Mouse (Mus musculus) adrenal gland, adult 8-10 months (tissue): Measurements from ENCODE around the gene Tgfb1. TPM values are rescaled to one million over a fixed set of nuclear protein-coding genes. Genes with fewer than 3 reads are reported as not detected.

ENCODE experiments used
- DNase-seq: peaks from one replicate; pipeline ENCODE4 v3.0.0; 2022
- total RNA-seq, 4 experiments: library from RNA; stranded (reverse); gene quantifications; 2 replicates each; pipeline ENCODE4 v1.2.4; 2022

Gene Tgfb1
- total RNA-seq, result 10 to 100 TPM; 23.8 to 41.1 (median 32.4) TPM

DNA sequence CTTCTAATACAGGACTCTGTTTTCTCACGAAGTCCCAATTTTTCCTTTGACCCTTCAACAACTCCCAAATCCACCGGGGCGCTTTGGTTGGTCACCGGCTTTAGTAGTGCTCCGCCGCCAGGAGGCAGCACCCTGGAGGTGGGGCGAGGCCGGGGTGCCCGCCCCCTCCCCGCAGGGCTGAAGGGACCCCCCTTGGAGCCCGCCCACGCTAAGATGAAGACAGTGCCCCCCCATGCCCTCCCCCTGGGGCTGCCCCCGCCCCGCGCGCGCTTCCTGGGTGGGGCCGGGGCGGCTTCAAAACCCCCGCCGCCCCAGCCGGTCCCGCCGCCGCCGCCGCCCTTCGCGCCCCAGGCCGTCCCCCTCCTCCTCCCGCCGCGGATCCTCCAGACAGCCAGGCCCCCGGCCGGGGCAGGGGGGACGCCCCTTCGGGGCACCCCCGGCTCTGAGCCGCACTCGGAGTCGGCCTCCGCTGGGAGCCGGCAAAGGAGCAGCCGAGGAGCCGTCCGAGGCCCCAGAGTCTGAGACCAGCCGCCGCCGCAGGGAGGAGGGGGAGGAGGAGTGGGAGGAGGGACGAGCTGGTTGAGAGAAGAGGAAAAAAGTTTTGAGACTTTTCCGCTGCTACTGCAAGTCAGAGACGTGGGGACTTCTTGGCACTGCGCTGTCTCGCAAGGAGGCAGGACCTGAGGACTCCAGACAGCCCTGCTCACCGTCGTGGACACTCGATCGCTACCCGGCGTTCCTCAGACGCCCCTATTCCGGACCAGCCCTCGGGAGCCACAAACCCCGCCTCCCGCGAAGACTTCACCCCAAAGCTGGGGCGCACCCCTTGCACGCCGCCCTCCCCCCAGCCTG is at the start of gene Tgfb1:
Gene Tgfb1, plus strand, starts transcription at position 323 of the 852 bp plus-strand sequence.
- peak; percentile 66 for DNase-seq

- no peak for DNase-seq
Measured at GRCm38 (mm10) chr7:25637099-25637498, 49.7 kb upstream of the Tgfb1 start.

DNA sequence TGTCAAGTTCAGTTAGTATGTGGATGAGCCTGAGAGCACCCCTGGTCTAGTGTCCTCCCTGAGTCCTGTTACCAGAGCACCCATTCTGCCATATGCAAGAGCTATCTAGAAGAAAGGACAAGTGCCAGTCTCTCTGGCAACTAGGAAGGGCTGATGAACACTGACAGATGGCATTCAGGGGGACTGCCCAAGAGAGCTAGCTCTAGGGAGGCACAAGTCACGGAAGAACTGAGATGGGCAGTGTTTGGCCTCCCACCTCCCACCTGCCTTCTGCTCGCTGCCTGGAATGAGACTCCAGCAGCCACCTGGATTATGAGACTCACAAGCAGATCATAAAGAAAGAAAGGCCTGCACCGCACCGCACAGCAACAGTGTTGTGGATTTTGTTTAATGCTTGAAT is 47.0 kb upstream of the Tgfb1 start:
- DNase-seq, result no peak

DNA sequence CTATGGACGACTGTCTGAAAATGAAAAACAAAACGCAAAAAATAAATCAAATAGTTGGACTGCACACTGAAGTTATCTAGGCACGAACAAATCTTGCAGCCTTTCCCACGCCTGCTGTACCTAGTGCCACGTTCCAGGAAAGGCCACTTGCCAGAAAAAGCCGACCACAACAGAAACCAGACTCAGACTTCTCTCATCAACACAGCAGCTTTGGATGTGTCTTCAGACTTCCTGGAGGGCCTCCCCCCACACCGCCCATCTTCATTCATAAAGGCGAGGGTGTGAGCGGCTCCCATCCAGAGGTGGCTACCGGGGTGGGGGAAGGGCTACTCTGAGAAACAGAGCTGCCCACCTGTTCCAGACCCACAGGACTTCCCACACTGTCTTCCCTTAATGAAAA is 42.7 kb upstream of the Tgfb1 start:
- no peak for DNase-seq

GRCm38 (mm10) chr7:25644631-25645030 is 42.2 kb upstream of the Tgfb1 start:
- DNase-seq, result no peak

GRCm38 (mm10) chr7:25645074-25645473 is 41.7 kb upstream of the Tgfb1 start:
- DNase-seq, result no peak

- no peak for DNase-seq
Measured at GRCm38 (mm10) chr7:25647574-25648123, 39.2 kb upstream of the Tgfb1 start.

- no peak for DNase-seq
Measured at GRCm38 (mm10) chr7:25649839-25650238, 37.0 kb upstream of the Tgfb1 start.

DNA sequence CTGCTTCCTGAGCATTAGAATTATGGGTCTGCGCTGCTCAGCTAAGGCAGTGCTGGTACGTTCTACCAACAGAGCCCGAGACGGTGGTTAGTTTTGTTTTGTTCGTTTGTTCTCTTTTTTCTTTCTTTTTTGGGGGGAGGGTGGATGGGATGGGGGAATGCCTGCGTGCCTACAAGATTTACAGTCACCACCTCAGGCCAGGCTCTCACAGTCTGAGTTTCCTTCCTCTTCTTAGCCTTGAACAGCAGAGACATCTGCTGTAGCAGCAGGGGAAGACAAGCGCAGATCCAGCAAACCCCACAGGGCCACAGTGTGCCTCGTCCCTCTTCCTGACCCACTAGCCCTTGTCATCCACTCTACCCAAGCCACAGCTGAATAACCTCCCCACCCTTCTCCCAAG is 35.5 kb upstream of the Tgfb1 start:
- no peak for DNase-seq

GRCm38 (mm10) chr7:25652244-25652759 is 34.5 kb upstream of the Tgfb1 start:
- no peak for DNase-seq

GRCm38 (mm10) chr7:25655601-25656428 is 31.0 kb upstream of the Tgfb1 start:
- no peak for DNase-seq

- no peak for DNase-seq
Measured at GRCm38 (mm10) chr7:25657785-25658184, 29.0 kb upstream of the Tgfb1 start.

- peak; percentile 99 for DNase-seq
Measured at GRCm38 (mm10) chr7:25658657-25659472, 27.9 kb upstream of the Tgfb1 start, which contains the start of the genes Bckdha and Exosc5. TSS of gene Bckdha (minus strand) at chr7:25658981. TSS of gene Exosc5 (plus strand) at chr7:25659164.

- DNase-seq, result no peak
Measured at GRCm38 (mm10) chr7:25666381-25666780, 20.4 kb upstream of the Tgfb1 start.

GRCm38 (mm10) chr7:25669158-25669557 is 17.6 kb upstream of the Tgfb1 start:
- DNase-seq, result no peak

- DNase-seq, result no peak
Measured at GRCm38 (mm10) chr7:25669631-25670030, 17.2 kb upstream of the Tgfb1 start.

DNA sequence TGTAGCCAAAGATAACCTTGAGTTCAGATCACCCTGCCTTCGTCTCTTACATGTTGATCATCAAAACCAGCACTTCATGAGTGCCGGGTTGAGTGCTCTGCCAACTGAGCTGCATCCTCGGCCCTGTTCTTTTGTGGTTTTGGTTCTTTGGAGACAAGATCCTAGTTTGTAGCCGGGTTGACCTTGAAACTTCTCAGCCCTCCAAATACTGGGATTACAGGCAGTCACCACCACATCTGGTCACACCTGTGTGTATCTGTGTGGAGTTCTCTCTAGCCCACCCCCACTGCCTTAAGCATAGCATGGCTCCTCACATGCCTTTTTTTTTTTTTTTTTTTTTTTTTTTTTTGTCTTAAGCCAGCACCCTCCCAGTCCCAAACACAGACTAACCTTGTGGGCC is 16.7 kb upstream of the Tgfb1 start:
- no peak for DNase-seq

DNA sequence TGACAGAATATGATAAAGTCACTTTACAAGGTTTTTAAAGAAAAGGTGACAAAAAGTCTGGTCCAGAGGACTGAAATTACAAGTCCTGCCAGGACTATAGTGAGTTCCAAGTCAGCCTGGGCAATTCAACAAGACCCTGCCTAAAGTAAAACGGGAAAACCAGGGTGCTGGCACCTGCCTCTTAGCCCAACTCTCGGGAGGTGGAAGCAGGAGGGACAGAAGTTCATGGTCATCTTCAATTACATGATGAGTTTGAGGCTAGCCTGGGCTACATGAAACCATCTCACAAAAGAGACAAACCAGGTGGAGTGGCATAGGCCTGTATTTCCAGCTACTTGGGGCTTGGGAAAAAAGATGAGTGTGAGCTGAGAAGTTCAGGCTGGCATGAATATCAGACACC is 15.1 kb upstream of the Tgfb1 start:
- no peak for DNase-seq

DNA sequence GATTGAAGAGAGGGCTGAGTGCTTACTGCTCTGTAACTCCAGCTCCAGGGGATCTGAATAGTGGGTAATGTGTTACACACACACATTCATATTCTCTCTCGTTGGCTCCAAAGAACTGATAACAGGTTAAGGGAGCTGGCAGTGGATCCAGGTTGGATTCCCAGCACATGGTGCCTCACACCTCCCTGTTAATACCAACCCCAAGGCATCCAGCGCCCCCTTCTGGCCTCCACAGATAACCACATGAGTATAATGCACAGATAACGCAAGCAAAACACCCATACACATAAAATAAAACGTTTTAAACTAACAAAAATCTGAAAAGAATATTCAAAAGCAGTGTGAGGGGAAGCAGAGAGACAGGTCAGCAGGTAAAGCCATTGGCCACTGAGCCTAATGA is 14.4 kb upstream of the Tgfb1 start:
- no peak for DNase-seq

GRCm38 (mm10) chr7:25674297-25674696 is 12.5 kb upstream of the Tgfb1 start:
- DNase-seq, result no peak

- DNase-seq, result no peak
Measured at GRCm38 (mm10) chr7:25674719-25675300, 12.0 kb upstream of the Tgfb1 start, which contains the start of gene Tmem91. TSS of gene Tmem91 (minus strand) at chr7:25675166.
